Comparison of ENCODE assay signal across 16 mouse cellular contexts in the genomic region with DNA sequence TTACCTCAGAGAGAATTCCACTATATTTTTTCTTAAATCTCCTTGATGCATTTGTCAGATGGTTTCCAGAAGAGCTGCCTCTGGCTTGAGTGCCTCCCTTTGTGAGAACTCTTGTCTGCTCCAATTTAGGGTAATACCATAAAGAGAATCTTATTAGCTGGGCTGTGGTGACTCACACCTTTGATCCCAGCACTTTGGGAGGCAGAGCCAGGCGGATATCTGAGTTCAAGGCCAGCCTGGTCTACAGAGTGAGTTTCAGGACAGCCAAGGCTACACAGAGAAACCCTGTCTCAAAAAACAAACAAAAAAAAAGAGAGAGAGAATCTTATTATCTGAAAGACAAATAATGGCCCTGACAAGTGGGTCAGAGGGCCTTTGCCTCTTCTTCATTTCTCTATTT.
A peak's percentile ranks its signal among the peaks of the same experiment; 100 is the strongest.
DNase-seq lines count a peak whose midpoint lies in the region; ATAC-seq lines count a peak whose summit lies in the region.
"Had no signal": no experiment of that assay in that cellular context is flagged by ENCODE, and none has a peak within 500 bp of the region (broad histone marks: within the 10 kb centered on the region; RNA-seq: fewer than 3 reads in every experiment).

No protein-coding gene starts in this region.

- H3K4me2 ChIP-seq in neural tube, embryonic 11.5 days (ENCODE audit: low read depth), result no peak overlapping the region
- H3K4me2 ChIP-seq in neural tube, embryonic 15.5 days, result no peak overlapping the region
- H3K4me2 ChIP-seq in hindbrain, embryonic 12.5 days (replicated peaks), result no peak overlapping the region
- H3K4me2 ChIP-seq: forebrain, embryonic 12.5 days; heart, embryonic 12.5 days had no signal

- no peaks in the 10 kb centered on the region for H3K36me3 ChIP-seq in neural tube, embryonic 11.5 days (ENCODE audit: control insufficient read depth, insufficient read depth, low read length)
- no peaks in the 10 kb centered on the region for H3K36me3 ChIP-seq in neural tube, embryonic 15.5 days
- no peaks in the 10 kb centered on the region for H3K36me3 ChIP-seq in limb, embryonic 10.5 days
- H3K36me3 ChIP-seq in hindbrain, embryonic 12.5 days, result no peaks in the 10 kb centered on the region
- H3K36me3 ChIP-seq: forebrain, embryonic 12.5 days; heart, embryonic 12.5 days had no signal

- no peak overlapping the region for H3K9ac ChIP-seq in neural tube, embryonic 11.5 days (ENCODE audit: low read length)
- no peak overlapping the region for H3K9ac ChIP-seq in neural tube, embryonic 15.5 days (replicated peaks)
- no peak overlapping the region for H3K9ac ChIP-seq in hindbrain, embryonic 12.5 days
- H3K9ac ChIP-seq: forebrain, embryonic 12.5 days; heart, embryonic 12.5 days had no signal

- no peaks in the 10 kb centered on the region for H3K9me3 ChIP-seq in neural tube, embryonic 11.5 days (ENCODE audit: control insufficient read depth, low read length)
- no peaks in the 10 kb centered on the region for H3K9me3 ChIP-seq in neural tube, embryonic 15.5 days (replicated peaks)
- H3K9me3 ChIP-seq in limb, embryonic 10.5 days (replicated peaks), result no peaks in the 10 kb centered on the region
- no peaks in the 10 kb centered on the region for H3K9me3 ChIP-seq in hindbrain, embryonic 12.5 days (replicated peaks)
- H3K9me3 ChIP-seq: forebrain, embryonic 12.5 days; heart, embryonic 12.5 days had no signal

- no peaks in the 10 kb centered on the region for H3K27me3 ChIP-seq in neural tube, embryonic 11.5 days (ENCODE audit: control insufficient read depth, insufficient read depth, low read length)
- no peaks in the 10 kb centered on the region for H3K27me3 ChIP-seq in neural tube, embryonic 15.5 days (replicated peaks)
- H3K27me3 ChIP-seq in limb, embryonic 10.5 days (ENCODE audit: low read depth, poor library complexity, severe bottlenecking), result no peaks in the 10 kb centered on the region
- no peaks in the 10 kb centered on the region for H3K27me3 ChIP-seq in hindbrain, embryonic 12.5 days
- H3K27me3 ChIP-seq: CH12.LX; forebrain, embryonic 12.5 days; heart, embryonic 12.5 days had no signal

- 82% methylated on average over 1 of the region's 1 CpGs for WGBS in neural tube, embryonic 11.5 days
- 94% methylated on average over 1 of the region's 1 CpGs for WGBS in neural tube, embryonic 15.5 days
- WGBS in limb, embryonic 10.5 days, result 78% methylated on average over 1 of the region's 1 CpGs
- 81% methylated on average over 1 of the region's 1 CpGs for WGBS in hindbrain, embryonic 12.5 days

- H3K27ac ChIP-seq in neural tube, embryonic 11.5 days (ENCODE audit: low read depth, low read length), result no peak overlapping the region
- H3K27ac ChIP-seq in neural tube, embryonic 15.5 days (replicated peaks), result no peak overlapping the region
- peak overlapping the region; percentile 78; the same call in 1 of the 2 replicates for H3K27ac ChIP-seq in limb, embryonic 10.5 days
- no peak overlapping the region for H3K27ac ChIP-seq in hindbrain, embryonic 12.5 days
- H3K27ac ChIP-seq: forebrain, embryonic 12.5 days had no signal

- H3K4me3 ChIP-seq in neural tube, embryonic 11.5 days (ENCODE audit: low read depth, low read length), result no peak overlapping the region
- H3K4me3 ChIP-seq in neural tube, embryonic 15.5 days (replicated peaks), result no peak overlapping the region
- H3K4me3 ChIP-seq in limb, embryonic 10.5 days, result no peak overlapping the region
- H3K4me3 ChIP-seq in hindbrain, embryonic 12.5 days, result no peak overlapping the region
- H3K4me3 ChIP-seq: forebrain, embryonic 12.5 days; heart, embryonic 12.5 days had no signal

- no peaks in the 10 kb centered on the region; the same call in 1 of the 2 replicates for H3K4me1 ChIP-seq in neural tube, embryonic 11.5 days (ENCODE audit: control insufficient read depth, insufficient read depth, low read length)
- H3K4me1 ChIP-seq in neural tube, embryonic 15.5 days, result peaks cover 6% of the 10 kb centered on the region; the same call in 1 of the 2 replicates
- H3K4me1 ChIP-seq in limb, embryonic 10.5 days, result peaks cover 17% of the 10 kb centered on the region
- H3K4me1 ChIP-seq in hindbrain, embryonic 12.5 days, result 0 out of 2 replicates have a peak, but pooled peaks cover 4% of the 10 kb centered on the region

- ATAC-seq in neural tube, embryonic 11.5 days (ENCODE audit: insufficient read depth, low FRiP score, low TSS enrichment), result no peak
- no peak for ATAC-seq in neural tube, embryonic 15.5 days (ENCODE audit: low FRiP score)
- no peak for ATAC-seq in hindbrain, embryonic 12.5 days (ENCODE audit: low FRiP score)
- ATAC-seq: forebrain, embryonic 16.5 days; hindbrain, embryonic 16.5 days; inflammation-experienced regulatory T-cells, adult 6 months; intestine, postnatal 0 days had no signal

- peak; percentile 63 for DNase-seq in adrenal gland, adult 8-10 months
- no peak for DNase-seq in adrenal gland, postnatal 14 days
- DNase-seq in neural tube, embryonic 11.5 days (ENCODE audit: low spot score), result peak; percentile 2
- no peak for DNase-seq in limb, embryonic 10.5 days (ENCODE audit: low spot score)
- DNase-seq: cerebellum, adult 2 months; cerebellum, postnatal 10 days; gastrocnemius, postnatal 14 days had no signal

Comparison
In these comparisons a context has a peak if more than half of its experiments do, and no peak if none do; other contexts are left out.
1. DNase-seq: peak in adrenal gland, adult 8-10 months (single experiment) and neural tube, embryonic 11.5 days (single experiment); none in adrenal gland, postnatal 14 days (single experiment) and limb, embryonic 10.5 days (single experiment).